Mouse (Mus musculus) telencephalon, adult 2 months (tissue): Measurements from ENCODE around the gene Cdh4.

Experiments
- DNase-seq: peaks from one replicate; pipeline ENCODE4 v3.0.0-alpha.2; 2011; ENCODE audit warnings: low read depth, low spot score

Cdh4 gene

GRCm38 (mm10) chr2:179442191-179442540, at the start of gene Cdh4:
TSS of gene Cdh4 (plus strand) at chr2:179442431.
- DNase-seq, result no peak

GRCm38 (mm10) chr2:179395442-179395841, 46.8 kb upstream of the Cdh4 start:
- no peak for DNase-seq

GRCm38 (mm10) chr2:179399645-179400249, 42.5 kb upstream of the Cdh4 start:
- DNase-seq, result no peak

DNA sequence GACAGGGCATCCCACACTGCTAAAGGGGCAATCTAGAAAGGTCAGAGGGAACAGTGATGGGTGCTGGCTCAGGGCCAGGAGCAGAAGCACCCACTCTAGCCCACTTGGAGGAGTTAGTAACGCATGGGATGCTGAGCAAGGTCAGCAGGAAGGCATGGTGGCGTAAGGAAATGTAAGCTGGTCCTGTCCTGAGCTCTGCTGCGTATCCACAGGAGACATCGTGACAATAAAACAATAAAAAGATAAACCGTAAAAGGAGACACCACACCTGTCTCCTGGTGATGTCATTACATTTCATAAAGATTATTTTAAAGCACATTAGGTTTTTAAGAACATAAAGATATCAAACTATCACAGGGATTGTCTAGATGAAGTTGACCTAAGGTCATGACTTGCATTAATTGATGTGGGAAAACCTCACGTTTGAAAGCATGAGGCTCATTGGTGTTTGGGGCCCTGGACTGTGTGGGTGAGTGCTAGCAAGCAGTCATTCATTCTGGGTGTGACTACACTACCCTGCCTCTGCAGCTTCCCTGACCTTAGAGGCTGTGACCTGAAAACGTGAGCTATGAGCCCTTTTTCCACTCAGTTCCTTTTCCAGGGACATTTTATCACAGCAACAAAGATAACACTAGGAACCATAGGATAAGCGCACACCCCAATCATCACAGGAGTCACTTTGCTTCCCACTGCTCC, 31.2 kb upstream of the Cdh4 start:
- no peak for DNase-seq

DNA sequence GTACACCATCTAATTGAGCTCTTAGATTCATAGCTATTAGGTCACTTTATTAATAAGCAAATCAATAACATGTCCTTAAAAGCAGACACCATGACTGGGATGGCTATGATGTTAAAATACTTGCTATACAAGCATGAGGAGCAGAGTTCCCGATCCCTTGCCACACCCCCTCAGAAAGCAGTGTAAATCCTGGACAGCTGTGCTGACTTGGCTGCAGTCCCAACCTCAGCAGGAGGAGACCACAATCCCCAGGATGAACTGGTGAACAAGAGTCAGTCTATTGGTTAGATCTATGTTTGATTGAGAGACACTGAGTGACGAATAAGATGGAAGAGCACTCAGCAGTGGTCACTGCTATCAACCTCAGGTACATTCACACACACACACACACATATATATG, 29.3 kb upstream of the Cdh4 start:
- DNase-seq, result no peak

DNA sequence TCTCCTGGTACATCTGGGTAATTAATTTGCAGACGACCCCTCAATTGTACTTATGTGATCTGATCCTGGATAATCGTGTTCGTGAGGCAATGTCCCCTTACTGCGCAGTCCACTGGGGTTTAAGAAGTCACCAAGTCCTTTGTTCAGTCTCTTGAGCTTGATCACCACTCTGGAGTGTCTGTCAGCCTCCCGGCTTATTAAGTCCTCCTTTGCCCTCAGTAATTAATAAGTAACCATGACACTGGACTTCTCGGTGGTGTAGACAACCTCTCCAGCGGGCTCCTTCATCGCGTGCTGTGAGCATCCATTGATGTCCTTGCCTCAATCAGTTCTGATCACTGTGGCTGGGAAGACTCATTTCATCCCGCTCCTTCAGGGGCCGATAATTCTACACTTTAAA, 28.0 kb upstream of the Cdh4 start:
- no peak for DNase-seq

DNA sequence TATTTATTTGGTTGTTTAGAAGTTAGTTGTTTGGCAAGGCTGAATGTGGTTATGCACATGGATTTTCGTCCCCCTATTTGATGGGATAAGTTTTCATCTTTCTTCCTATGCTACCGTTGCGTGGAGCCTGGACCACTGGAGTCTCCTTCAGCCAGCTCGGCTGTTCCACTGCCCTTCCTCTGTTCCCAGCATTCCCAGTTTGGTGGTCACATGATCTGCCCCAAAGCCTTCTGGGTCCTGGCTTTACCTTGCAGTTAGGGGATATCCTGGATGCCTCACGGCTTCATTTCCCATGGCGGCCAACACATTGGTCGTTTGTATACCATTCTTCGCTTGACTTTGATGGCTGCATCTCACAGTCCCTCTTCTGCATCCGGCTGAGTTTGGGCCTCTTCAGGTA, 27.5 kb upstream of the Cdh4 start:
- DNase-seq, result no peak

DNA sequence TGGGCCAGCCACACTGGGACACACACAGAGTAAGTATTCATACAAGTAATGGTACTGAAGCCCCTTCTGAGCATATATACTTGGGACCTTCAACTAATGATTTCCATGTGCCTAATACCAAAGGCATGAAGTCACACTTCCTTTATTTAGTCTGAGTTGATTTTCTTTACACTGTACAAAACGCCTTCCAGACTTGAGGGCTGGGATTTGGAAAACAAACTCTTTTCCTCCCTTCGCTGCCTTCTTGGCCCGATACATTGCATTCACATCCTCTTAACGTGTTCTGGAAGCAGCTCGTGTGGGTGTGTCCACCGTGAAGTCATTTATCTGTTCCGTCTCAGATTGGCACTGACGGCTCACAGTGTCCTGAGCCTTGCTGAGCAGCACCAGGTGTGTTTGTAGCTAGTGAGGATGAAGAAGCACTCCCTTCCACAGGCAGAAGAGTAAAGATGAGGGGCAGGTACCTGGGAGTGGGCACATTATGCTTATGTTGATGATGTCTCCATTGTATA, 26.3 kb upstream of the Cdh4 start:
- DNase-seq, result no peak

DNA sequence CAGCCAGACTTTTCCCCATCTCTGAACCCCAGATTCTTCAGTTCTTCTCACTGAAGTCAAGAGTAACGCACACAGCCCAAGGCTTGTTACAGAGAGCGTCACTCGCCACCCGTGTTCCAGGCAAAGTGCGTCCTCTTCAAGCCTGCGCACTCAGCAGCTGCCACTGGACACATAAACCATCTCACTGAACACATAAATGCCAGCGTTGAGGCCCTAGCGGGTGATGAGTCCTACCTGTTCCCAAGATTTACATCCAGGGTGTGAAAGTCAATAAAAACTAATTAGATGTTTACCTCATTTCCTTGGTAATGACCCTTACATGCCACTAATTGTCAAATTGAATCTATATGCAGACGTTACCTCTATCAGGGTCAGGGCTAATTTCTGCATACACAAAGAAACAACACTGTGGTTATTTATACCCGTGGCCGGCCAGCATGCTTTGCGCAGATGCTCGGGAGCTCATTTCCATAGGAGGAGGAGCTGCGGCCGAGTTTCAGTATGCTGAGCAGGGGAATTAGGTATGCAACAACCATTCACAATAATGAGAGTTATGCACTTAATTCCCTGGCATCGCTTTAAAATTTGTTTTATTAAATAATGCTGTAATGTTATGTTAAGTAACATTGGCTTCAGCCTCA, 25.5 kb upstream of the Cdh4 start:
- DNase-seq, result no peak

GRCm38 (mm10) chr2:179425602-179426001, 16.6 kb upstream of the Cdh4 start:
- no peak for DNase-seq

GRCm38 (mm10) chr2:179428889-179429288, 13.3 kb upstream of the Cdh4 start:
- no peak for DNase-seq

GRCm38 (mm10) chr2:179440161-179440560, 2.1 kb upstream of the Cdh4 start:
- no peak for DNase-seq

DNA sequence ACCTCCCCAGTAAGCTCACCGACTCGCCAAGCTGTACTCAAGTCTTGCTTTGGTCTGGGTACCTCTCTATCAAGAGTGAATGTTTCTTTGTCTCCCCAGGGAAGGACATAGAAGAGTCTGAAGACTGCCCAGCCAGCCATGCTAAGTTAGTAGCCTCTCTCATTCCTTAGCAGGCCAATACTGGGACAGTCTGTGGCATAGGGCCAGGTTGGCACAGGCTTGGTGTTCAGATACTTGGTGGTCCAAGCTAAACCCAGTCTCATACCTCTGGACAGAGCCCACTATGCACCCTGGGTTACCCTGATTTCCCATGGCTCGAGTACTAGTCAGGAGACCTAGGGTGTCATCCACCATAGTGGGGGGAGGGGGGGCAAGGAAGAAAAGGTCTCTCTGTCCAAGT, 1.1 kb upstream of the Cdh4 start:
- DNase-seq, result no peak

- no peak for DNase-seq
Measured at GRCm38 (mm10) chr2:179441717-179442116, 514 bp upstream of the Cdh4 start.

DNA sequence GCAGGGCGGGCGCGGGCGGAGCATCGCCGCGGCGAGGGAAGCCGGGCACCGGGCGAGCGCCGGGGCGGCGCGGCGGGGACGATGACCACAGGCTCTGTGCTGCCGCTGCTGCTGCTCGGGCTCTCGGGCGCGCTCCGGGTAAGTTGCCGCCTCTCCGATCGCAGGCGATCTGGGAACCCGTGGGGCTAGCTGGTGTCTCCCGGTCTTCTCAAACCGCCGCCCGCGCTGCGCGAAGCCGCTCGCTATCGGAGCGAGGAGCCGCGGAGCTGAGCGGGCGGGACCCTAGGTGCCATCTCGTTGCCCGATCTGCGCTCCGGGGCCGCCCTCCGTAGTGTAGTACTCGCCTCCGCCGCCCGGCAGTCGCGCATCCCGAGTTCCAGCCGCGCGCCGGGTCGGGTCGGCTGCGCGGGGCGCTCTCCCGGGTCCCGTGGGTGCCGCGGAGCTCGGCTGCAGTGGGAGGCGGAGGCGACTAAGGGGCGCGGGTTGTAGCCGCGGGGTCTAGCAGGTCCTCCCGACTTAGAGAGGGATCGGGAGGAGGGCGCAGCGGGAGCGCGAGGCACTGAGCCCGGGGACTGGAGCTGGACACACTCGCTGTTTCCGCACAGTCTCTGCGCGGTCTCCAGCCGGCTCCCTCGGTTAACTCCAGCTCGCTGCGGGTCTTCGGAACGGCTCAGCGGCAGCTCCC, 452 bp downstream of the Cdh4 start:
- DNase-seq, result no peak

DNA sequence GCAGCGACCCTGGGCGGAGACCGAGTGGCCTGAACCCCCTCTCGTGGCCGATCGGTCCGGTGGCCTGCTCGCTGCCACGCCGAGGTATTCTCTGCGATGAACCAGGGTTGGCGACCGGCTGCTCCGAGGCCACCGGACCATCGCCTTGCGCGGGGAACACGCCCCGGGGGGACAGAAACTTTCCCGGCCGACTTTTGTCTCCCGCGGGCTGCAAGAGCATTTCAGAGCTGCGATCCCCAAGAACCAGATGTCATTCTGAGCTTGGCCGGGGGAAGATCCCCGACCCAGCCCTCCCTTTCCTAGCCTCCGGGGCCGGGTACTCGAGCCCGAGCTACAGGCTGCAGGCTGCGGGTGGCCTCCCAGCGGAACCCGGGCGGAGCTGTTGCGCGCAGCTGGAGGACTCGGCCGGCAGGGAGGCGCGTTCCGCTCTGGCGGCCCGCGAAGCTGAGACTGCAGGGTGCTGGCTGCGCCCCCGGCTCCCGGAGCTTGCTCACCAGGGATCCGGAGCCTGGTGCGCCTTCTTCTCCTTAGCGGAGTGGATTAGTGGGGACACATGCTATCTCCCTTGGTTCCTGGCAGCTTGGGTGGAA, 1.1 kb downstream of the Cdh4 start:
- DNase-seq, result no peak

GRCm38 (mm10) chr2:179443959-179444358, 1.7 kb downstream of the Cdh4 start:
- no peak for DNase-seq

DNA sequence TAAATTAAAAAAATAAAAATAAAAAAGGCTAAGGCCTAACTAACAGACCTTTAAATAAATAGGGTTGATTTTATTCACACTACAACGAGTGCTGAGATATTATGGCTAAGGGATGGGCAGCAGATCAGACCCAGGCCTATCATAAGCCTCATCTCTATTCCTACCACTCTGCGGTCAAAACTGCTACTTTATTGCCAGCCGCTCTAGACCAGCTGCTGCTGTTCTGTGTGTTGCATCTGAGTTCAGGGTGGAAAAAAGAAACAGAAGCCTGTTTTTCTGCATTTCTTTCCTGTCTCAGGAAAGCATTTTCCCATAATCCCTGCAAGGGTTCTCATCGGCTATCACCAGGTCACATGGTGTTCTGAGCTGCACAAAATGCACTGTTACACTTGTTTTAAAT, 6.0 kb downstream of the Cdh4 start:
- no peak for DNase-seq

GRCm38 (mm10) chr2:179449018-179449417, 6.8 kb downstream of the Cdh4 start:
- DNase-seq, result no peak

GRCm38 (mm10) chr2:179459196-179459595, 17.0 kb downstream of the Cdh4 start:
- DNase-seq, result no peak

DNA sequence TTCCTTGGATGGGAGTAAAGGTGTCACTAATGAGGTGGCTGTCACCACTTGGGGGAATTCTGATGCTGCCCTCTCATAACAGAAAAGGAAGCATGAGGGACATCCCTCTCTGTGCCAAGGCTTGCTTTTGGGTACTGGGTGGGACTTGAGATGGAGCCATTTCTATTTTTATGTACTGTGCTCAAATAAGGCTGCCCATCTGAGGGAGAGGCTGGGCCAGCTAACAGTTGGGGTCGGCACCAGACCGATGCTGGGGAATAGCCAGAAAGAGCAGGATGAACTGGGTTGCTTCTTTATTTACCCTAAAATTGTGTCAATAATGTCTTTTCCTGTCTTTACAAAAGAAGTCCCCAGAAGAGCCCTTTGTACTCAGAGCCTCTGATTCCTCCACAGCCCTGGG, 17.4 kb downstream of the Cdh4 start:
- DNase-seq, result no peak

- no peak for DNase-seq
Measured at GRCm38 (mm10) chr2:179463514-179463913, 21.3 kb downstream of the Cdh4 start.
